Mouse (Mus musculus): ENCODE measurements at regions not wholly inside any gene's neighbourhood (a gene's known extent, or its start where the extent isn't known, plus 50 kb on each side); places are given as distances from the start of the nearest gene placed in this dataset.

- peaks cover 0 to 3% of the 10 kb centered on the region in 2 experiments; a peak in 1 of 4 replicates for H3K4me1 ChIP-seq (ENCODE audit: control insufficient read depth in 1 of 2, insufficient read depth in 2 of 2, low read length in 2 of 2)
- DNase-seq (ENCODE audit: low read depth, low spot score) = no peak
- no peak overlapping the region for H3K4me3 ChIP-seq (ENCODE audit: control insufficient read depth in 1 of 2, insufficient read depth in 1 of 2, low read depth in 2 of 2, low read length in 2 of 2)
- no peak overlapping the region for H3K9ac ChIP-seq (ENCODE audit: control insufficient read depth, low read depth, low read length, poor library complexity, severe bottlenecking)
- no peaks in the 10 kb centered on the region; a peak in 1 of 4 replicates for H3K27me3 ChIP-seq (ENCODE audit: control insufficient read depth in 1 of 2, insufficient read depth in 2 of 2, low read length in 2 of 2)
- no peaks in the 10 kb centered on the region for H3K79me2 ChIP-seq (ENCODE audit: control insufficient read depth, insufficient read depth, low read length, poor library complexity)
- H3K9me3 ChIP-seq (replicated peaks; ENCODE audit: insufficient read depth, low read length) = no peaks in the 10 kb centered on the region
- TF ChIP-seq CHD2 (IDR thresholded peaks at IDR 0.05; ENCODE audit: low read length) (no peak), MYC (IDR thresholded peaks at IDR 0.05; ENCODE audit: low read depth, low read length) (no peak), RCOR1 (IDR thresholded peaks at IDR 0.05; ENCODE audit: low read depth, low read length) (no peak), ETS1 (IDR thresholded peaks at IDR 0.05; ENCODE audit: low read depth, low read length) (no peak), NELFE (IDR thresholded peaks at IDR 0.05; ENCODE audit: low read depth, low read length) (no peak), ZMIZ1 (IDR thresholded peaks at IDR 0.05; ENCODE audit: low read depth, low read length) (no peak), BHLHE40 (IDR thresholded peaks at IDR 0.05; ENCODE audit: borderline replicate concordance, low read depth, low read length) (no peak), MXI1 (IDR thresholded peaks at IDR 0.05; ENCODE audit: low read depth, low read length) (no peak), ELF1 (IDR thresholded peaks at IDR 0.05; ENCODE audit: low read depth, low read length) (no peak), RAD21 (IDR thresholded peaks at IDR 0.05; ENCODE audit: low read depth, low read length) (no peak), NRF1 (IDR thresholded peaks at IDR 0.05; ENCODE audit: insufficient read depth, low read depth, low read length, poor library complexity, severe bottlenecking) (no peak), HCFC1 (IDR thresholded peaks at IDR 0.05; ENCODE audit: low read depth, low read length) (no peak)
- peaks cover 0 to 5% of the 10 kb centered on the region in 2 experiments; a peak in 1 of 4 replicates for H3K36me3 ChIP-seq (ENCODE audit: control insufficient read depth in 1 of 2, insufficient read depth in 2 of 2, low read length in 2 of 2)
- H3K27ac ChIP-seq (ENCODE audit: control insufficient read depth, low read depth, low read length) = no peak overlapping the region
Measured at GRCm38 (mm10) chr12:79995521-79996094, 117.2 kb downstream of the Zfp36l1 start.

GRCm38 (mm10) chr12:79993821-79994571 is 118.8 kb downstream of the Zfp36l1 start:
- no peak for DNase-seq (ENCODE audit: low read depth, low spot score)
- no peak overlapping the region for H3K4me3 ChIP-seq (ENCODE audit: control insufficient read depth in 1 of 2, insufficient read depth in 1 of 2, low read depth in 2 of 2, low read length in 2 of 2)
- peaks cover 11 to 12% of the 10 kb centered on the region in 2 experiments for H3K4me1 ChIP-seq (ENCODE audit: control insufficient read depth in 1 of 2, insufficient read depth in 2 of 2, low read length in 2 of 2)
- H3K27me3 ChIP-seq (ENCODE audit: control insufficient read depth in 1 of 2, insufficient read depth in 2 of 2, low read length in 2 of 2) = no peaks in the 10 kb centered on the region; a peak in 1 of 4 replicates
- no peak overlapping the region for H3K27ac ChIP-seq (ENCODE audit: control insufficient read depth, low read depth, low read length)
- H3K36me3 ChIP-seq (ENCODE audit: control insufficient read depth in 1 of 2, insufficient read depth in 2 of 2, low read length in 2 of 2) = peaks cover 0 to 12% of the 10 kb centered on the region in 2 experiments; a peak in 2 of 4 replicates
- TF ChIP-seq USF1 (IDR thresholded peaks at IDR 0.05; ENCODE audit: low read depth, low read length) = no peak
- no peak for TF ChIP-seq ELF1 (IDR thresholded peaks at IDR 0.05; ENCODE audit: low read depth, low read length)
- TF ChIP-seq ETS1 (IDR thresholded peaks at IDR 0.05; ENCODE audit: low read depth, low read length) = no peak
- TF ChIP-seq RAD21 (IDR thresholded peaks at IDR 0.05; ENCODE audit: low read depth, low read length) = no peak
- TF ChIP-seq MAX (IDR thresholded peaks at IDR 0.05; ENCODE audit: low read length) = no peak
- TF ChIP-seq MYB (IDR thresholded peaks at IDR 0.05; ENCODE audit: low read depth, low read length) = no peak
- TF ChIP-seq ZC3H11A (IDR thresholded peaks at IDR 0.05; ENCODE audit: low read depth, low read length) = no peak
- no peaks in the 10 kb centered on the region for H3K79me2 ChIP-seq (ENCODE audit: control insufficient read depth, insufficient read depth, low read length, poor library complexity)
- no peaks in the 10 kb centered on the region for H3K9me3 ChIP-seq (replicated peaks; ENCODE audit: insufficient read depth, low read length)
- H3K9ac ChIP-seq (ENCODE audit: control insufficient read depth, low read depth, low read length, poor library complexity, severe bottlenecking) = no peak overlapping the region
